Mouse (Mus musculus): ENCODE results near the gene Znrf4. TPM values are rescaled to one million over a fixed set of nuclear protein-coding genes. Genes with fewer than 3 reads are reported as not detected.
A peak's percentile ranks its signal among the peaks of the same experiment; 100 is the strongest.

Znrf4 gene
- polyA plus RNA-seq, 3 experiments from 2014 or later = not detected

DNA sequence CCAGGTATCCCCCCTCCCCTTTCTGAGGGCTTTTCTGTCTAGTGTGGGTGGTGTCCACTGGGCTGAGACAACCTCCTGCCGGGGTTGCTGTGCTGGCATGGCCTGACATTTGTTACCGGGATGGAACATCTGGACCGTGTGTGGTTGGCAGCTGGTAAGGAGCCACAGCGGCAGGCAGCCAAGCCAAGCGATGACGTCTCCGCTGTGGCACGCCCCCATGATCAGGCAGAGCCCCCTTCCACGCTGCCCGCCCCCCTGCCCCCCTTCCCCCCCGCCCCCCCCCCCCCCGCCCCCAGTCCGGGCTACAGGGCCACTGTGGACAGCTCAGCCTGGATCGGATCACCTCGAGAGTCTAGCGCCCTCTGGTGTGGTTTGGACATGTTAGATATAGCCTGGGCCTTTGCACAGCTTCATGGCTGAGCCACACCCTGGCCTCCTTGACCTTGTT lies 24.8 kb downstream of the Znrf4 start:
- ATAC-seq = no peak

DNA sequence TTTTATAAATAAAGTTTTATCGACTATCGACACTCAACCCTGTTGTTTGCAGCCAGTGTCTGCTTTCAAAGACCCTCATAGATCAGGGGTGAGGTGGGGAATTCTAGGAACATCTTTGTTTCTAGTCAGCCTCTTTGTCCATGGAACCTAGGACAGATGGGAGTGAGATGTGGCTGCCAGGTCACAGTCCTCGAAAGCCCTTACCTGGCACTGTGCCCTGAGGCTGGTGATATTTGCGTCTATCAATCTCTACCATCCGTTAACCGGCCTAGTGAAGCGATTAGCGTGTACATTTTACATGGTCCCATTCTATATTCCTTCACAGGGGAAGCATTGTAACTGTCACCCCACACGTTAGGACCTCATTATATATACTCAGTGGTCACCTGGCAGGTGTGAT lies 26.3 kb downstream of the Znrf4 start:
- no peak for ATAC-seq

DNA sequence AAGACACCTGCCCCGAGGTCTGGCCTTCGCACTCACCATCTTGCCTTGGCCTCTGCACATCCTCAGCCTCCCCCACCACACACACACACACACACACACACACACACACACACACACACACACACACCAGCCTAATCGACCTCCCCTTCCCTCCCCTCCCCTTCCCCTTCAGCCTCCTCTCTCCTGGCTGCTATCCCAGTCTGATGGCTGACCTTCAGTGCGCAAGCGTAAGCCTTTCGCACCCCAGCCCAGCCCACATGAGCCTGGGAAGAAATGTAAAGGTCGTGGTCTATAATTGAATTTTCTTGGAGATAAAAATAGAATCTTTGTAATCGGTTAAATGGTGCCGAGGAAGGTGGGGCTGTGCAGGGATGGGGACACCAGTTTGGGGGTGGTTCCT lies 27.1 kb downstream of the Znrf4 start:
- ATAC-seq = no peak

DNA sequence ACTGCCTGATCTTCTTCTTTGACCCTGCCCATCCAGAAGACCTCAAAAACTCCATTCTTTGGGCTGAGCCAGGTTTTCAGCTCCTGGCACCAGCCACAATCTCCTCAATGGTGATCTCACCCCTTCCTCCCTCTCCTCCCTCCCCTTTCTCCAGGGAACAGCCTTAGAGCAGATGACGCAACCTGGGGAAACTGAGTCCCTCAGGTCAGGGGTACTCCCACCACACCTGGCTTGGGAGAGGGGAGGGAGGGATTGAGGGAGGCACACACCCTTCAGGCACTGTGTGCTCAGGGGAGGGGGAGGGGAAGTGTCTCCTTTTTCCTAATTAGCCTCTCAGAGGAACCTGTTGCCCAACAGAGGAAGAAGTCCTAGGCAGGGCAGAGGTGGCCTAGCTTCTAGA lies 29.6 kb downstream of the Znrf4 start:
- no peak for ATAC-seq

DNA sequence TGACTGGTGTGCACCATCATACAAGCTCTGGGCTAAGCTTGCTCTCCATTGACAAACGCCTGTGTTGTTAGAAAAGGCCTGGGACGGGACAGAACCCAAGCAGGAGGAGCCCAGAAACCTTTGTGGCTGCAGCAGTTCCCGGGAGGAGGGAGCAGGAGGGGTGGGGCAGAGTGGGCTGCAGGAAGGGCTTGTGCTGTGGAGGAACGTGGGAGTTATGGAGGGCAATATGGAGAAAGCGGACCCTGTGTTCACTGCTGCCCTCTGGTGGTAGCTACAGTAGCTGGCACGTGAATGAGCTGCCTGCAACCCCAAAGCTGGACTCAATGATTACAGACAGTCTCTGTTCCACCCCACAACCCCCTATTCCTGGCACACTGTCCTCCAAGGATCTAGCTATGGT lies 32.9 kb downstream of the Znrf4 start:
- ATAC-seq = peak; percentile 45

DNA sequence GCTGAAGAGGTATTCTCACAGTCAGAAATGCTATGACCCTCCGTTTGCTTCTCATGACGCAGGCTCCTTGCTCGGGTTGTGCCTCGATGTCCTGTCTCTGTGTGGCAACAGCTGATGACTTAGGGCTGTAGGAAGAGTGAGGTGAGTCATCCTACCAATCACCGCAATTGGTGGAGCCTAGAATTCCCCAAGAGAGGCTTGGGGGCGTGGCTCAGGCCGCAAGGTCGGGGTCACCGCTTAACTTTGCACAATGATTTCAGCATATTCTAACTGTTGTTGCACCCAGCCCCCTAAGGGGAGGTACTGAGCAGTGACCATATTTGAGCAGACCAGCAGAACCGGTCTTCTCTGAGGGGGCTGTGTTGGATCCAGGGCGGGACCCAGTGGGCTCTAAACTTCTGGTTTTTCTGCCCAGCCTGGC lies 34.0 kb downstream of the Znrf4 start:
- no peak for ATAC-seq

DNA sequence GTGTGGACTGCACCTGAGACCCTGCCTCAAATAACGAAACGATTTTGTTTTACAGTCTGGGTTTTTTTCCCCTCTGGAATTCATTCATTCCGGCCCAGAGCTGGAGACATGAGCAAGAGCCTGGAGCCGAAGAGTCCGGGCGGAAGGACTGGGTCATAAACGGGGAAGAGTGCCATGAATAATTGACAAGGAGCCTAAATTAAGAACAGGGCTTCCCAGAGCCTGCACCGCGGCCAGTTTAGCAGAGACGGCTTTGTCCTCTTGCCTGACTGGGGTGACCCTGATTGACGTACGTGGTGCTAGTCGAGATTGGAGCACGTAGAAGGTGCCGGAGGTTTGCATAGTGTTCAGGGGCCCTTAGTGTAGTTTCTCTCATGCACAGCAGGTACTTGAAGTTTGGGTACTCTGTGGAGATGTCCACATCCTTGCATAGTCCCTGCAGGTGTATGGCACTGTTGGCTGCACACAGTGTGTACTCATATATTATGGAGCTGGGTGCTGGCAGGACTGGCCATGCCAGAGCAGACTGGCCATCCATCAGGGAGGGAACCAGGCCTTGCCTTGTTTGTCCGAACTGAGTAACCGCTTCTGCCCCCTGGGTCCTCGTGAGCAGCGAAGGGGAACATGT lies 34.9 kb downstream of the Znrf4 start:
- ATAC-seq = no peak

DNA sequence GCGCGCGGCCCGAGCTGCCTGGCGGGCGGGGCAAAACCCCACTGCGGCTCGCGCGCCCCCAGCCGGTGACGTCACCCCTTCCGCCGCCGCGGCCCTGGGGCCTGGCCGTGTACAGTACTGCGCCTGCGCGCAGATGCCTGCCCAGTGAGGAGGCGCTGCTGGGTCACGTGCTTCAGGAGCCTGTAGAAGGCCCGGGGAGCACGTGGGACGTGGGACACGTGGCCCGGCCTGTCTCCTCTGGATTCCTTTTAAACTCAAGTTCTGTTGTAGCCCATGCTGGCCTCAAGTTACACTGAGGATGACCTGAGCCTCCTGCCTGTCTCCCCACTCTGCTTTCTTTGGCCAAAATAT lies 35.9 kb downstream of the Znrf4 start, which contains the start of gene Ptprs:
TSS of gene Ptprs (minus strand) at position 82 of the 351 bp plus-strand sequence.
- ATAC-seq = peak; percentile 64

DNA sequence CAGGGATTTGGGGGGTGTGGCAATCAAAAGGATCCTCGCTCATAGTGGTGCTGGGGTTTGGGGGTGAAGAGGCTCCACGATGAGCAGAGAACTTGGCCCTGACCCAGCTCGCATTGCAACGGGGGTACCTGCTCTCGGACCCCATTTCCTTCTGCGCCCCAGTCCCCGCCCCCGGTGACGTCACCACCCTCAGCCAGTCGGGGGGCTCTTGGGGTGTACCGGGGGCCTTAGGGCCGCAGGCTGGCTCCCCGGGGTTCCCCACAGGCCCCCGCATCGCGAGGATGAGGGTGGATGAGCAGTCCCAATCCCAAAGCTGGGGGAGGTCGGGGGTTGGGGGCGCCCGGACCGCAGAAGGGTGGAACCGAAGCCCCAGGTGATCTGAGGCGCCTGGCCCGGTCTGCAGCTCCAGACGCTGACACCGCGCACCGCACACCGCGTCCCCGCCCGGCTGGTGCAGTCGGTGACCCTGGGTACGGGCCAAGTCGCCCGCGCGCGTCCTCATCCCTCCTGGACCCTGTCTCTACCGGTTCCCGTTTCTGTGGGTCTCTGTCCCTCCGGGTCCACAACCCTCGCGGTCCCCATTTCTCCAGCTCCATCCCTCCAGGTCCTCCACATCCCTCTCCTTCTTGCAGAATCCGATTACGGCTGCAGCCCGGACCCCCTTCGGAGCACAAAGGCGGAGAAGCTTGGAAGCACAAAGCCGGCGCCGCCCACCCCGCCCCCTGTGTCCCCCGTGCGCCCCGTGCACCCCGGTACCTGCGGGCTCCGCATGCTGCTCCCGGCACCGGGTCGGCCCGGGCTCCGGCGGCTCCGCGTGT lies 36.4 kb downstream of the Znrf4 start:
- ATAC-seq = no peak

DNA sequence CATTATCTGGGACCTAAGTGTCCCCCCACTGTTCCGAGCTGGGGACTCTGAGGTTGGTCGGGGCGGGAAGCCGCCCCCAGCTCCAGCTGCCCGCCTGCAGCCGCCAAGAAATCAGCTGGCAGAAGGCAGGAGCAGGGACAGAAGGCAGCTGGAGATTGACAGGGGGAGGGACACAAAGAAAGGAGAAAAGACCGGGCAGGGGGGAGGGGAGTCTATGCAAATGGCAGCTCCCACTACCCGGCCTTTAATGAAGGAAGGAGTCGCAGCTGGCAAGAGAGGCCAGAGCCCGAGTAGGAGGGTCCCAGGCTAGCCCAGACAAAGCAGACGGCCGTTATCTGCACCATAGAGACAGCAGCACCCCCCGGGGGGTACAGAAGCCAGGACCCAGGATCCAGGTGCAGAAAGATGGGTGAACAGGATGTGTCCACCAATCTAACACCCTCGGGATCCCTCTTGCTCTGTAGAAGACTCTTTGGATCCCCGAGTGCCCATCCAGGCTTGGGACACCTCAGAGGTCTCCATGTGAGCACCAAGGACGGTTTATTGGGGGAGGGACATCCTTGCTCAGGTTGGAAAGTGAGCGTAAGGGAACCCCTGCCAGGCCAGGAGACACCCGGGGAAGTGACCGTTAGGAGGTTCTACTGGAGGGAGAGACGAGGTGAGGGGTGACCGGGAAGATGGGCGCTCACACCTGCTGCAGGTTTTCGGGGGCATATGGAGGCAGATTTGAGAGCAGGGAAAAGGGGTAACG lies 37.2 kb downstream of the Znrf4 start:
- ATAC-seq = no peak

DNA sequence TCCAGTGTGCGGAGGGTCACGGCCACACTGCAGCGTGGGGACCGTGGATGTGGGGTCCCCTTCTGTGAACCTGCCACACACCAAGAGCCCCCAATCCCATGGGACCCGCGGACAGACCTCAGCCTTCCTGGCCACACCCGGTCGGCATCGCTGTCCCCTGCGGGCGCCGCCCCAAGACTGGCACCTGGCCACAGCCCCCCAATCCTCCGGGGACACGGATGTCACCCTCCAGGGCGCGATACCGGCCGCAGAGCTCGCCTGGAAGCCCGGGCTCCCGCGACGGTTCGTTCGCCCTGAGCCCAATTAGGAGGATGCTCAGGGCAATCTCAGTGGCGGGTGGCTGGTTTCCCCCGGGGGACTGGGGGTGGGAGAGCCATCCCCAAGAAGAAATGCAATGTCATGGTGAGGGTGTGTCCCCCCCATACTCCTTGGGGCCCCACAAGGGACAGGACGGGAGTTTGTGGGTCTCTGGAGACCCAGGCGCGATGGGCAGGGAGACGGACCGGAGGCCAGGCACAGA lies 37.9 kb downstream of the Znrf4 start:
- no peak for ATAC-seq

DNA sequence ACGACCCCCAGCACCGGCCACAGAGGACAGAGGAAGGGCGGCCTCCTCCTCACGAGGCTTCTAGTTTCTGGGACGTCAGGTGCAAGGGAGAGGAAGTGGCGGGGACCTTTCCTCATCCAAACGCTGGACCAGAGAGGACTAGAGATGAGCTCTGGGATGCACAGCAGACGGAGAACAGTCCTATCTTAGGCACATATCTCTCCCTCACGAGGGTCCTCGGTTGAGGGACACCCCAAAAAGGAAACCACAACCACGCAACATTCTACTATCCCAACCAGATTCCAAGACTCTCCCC lies 38.7 kb downstream of the Znrf4 start:
- ATAC-seq = no peak

DNA sequence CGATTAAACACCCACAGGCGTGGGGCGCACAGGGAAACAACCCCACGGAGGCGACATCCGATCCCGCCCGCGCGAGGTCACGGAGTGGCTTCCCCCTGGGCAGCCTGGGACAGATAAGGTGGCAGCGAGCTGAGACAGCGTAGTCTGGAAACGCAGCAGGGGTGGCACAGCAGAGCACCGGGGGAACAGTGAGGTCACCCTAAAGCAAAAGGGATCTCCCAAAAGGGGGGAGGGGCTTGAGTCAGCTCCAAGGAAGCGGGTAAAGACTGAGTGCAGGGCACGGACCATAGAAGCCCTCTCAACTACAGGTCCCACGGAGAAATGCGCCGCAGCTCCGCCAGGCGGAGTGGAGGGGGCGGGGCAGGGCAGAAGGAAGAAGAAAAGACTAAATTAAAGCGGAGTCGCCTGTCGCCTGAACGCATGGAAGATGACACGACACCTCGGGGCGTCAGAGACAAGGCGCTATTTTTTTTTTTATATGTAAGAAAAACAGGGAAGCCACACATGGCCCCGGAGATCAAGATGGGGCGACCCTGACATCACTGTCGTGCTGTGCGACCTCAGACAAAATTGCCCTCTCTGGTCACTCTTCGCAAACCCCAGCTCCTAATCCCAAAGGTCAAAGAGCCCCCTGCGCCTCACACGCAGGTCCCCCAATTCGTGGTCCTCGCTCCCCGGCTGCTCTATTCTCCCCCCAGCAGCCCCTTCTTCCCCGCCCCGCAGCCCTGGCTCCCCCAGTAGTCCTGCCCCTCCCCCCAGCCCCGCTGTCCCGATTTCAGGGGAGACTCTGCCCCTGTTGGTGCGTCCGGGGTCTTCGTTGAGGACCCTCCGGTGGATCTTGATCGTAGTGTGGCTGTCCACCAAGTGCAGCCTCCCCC lies 39.3 kb downstream of the Znrf4 start:
- ATAC-seq = peak; percentile 58

DNA sequence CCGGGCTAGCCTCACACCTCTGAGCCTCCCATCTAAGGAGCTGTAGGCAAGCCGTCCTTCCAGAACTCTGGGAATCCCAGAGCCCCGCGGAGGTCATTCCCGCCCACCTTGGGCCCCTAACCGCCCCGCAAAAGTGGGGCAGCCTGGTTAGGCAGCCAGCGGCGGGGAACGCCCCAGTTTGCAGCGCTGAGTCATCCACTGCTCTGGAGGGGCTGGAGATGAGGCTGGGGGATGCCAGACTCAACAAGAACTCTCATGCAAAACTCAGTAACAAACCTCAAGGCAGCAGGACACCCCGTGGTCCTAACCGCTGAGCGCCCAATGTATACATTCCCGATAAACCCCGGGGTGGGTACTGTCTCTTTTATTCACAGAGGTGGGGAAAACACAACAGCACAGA lies 40.1 kb downstream of the Znrf4 start:
- no peak for ATAC-seq

DNA sequence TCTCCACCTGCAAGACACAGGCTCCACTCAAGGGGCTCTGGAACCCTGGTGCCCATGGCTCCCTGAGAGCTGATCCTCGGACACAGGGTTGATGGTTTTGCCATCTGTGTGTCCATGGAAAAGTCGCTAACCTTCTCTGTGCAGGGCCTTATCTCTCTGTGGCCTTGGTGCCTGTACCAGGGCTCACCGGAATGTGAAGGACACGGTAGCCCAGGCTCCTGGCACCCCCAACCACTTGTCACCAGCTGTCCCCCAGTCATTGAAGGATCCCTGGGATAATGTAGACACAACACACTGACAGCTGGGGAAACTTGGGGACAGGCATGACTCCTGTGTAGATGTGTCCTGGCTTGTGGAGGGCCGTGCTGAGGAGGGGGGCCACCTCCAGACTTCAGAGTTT lies 41.1 kb downstream of the Znrf4 start:
- ATAC-seq = no peak

DNA sequence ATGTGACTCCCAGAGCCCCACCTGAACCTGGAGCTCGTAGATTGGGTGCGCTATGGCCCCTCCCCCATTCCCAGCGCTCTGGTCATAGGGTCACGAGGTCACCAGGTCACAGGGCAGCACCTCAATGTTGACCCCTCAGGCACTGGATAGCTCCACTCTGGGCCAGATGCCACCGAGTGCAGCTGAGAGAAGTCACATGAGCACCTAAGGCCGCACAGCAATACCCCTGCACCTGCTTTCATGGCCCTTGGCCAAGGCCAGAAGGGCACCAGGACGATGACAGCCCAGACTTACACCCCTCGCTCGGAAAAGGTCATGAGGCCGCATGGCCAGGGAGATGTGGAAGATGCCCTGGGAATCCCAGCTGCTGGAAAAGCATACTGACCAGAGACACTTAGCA lies 41.7 kb downstream of the Znrf4 start:
- ATAC-seq = no peak

DNA sequence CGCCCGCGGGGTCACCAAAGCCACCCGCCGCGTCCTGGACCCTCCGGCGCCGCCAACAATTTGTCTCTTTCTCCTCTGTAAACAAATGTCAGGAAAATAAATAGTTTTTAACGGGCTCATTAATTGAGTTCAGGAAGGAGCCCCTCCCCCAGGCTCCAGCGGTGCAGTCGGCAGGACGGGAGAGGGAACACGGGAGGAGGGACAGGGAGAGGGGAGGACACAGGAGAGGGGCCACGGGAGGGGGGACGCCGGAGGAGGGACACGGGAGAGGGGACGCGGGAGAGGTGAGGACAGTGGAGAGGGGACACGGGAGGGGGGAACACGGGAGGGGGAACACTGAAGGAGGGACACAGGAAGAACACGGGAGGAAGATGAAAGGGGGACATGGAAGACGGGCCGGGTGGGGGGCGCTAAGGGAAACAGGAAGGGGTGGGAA lies 42.2 kb downstream of the Znrf4 start:
- no peak for ATAC-seq

DNA sequence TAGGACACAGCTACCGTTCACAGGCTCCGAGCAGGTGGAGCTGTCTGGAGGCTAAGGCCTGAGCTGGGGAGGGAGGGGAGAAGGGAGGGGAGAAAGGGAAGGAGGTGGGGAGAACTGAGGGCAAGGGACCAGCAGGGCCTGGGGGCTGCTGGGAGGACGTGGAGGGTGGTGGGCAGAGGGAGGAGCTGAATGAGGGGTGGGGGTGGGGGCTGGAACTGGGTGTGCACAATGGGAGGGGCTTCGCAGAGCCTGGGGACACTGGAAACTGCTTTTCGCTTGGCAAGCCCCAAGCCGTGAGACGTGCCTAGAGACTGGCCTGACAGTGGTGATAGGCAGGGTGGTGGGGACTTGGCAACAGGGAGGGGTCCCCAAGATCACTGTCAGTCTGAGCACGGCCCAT lies 43.0 kb downstream of the Znrf4 start:
- no peak for ATAC-seq

DNA sequence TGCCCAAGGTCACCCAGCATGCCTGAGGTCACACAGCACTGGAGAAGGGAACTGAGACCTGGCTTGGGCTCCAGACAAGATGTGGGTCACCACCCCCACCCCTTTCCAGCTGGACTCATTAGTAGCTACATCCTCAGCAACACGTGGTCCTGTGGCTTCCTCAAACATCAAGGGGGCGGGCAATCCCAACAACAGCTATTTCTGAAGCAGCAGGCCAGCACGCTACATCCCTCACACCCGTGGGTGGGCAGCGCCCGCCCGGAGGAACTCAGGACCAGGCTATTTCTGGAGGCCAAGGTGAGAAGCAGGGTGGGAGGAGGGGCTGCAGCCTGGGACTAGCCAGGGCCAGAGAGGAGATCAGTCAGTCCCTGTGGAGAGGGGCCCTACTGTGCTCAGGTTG lies 43.4 kb downstream of the Znrf4 start:
- no peak for ATAC-seq

DNA sequence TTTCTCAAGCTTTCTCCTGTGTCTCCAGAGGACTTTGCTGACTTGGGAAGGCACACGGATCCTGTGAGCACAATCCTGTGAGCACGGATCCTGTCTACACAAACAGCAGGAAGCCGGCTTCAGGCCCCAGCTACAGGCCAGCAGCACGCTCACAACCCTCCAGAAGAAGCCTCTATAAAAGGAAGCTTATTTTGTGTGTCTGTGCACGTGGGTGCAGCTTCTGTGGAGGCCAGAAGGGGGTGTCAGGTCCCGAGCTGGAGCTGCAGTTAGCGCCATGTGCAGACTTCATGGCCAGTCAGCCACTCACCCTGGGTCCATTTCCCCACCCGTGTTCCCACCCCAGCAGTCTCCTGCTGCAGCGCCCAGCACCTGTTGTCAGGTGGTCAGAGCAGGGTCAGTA lies 43.9 kb downstream of the Znrf4 start:
- ATAC-seq = no peak

DNA sequence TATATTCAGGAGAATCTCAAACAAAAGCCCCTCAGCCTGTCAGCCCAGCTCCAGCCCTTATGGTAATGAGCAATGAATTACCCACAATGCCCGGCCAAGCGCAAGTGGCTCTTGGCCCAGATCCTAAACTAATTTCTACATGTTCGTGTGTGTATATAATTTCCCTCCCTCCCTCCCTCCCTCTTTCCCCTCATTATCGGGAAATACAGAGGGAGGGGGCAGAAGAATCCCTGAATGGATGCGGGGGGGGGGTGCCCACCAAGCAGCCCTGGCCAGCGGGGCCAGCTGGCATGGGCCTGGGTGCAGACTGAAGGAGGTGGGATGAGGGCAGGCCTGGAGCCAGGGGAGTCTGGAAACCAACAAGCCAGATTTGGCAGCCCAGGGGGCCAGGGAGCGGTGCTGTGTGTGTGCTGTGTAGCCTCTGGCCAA lies 44.8 kb downstream of the Znrf4 start:
- ATAC-seq = no peak

DNA sequence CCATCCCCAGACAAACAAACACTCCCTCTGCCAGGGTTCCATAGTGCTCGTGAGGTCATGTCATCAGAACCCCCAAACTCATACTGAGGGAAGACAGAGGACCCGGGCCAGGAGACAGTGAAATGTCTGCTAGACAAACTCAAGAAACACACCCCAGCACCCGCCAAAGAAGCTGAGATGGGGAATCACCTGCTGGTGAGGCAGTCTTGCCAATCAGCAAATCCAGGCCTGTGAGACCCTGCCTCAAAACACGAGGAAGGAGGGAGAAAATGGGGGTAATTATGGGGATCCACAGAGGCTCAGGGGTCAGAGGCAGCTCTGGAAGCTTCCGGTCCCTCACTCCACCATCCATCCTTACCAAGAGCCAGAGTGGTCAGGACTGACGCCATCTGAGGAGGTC lies 45.5 kb downstream of the Znrf4 start:
- ATAC-seq = no peak

DNA sequence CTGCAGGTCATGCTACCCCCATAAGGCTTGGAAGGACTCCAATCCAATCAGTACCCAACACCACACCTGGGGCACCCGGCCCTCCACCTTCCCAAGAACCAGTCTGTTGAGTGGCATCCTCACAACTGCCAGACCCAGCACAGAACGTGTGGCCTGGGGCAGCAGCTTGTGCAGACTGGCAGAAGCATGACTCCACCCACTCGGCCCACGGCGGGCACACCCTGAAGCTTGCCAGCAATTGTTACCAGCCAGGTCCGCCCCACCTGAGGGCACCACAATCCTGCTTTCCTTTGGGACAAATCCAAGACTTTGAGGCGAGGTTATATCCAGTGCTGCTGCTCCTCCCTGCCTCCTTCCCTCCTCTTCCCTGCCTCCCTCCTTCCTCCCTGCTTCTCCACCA lies 47.4 kb downstream of the Znrf4 start:
- ATAC-seq = no peak
